Mouse (Mus musculus) left cerebral cortex, postnatal 25 days (tissue): ENCODE results near the gene Fryl. TPM values are rescaled to one million over a fixed set of nuclear protein-coding genes. Genes with fewer than 3 reads are reported as not detected.
"Not testable (repeated sequence)": the region's sequence is repeated elsewhere in the genome, so short reads cannot be mapped to it uniquely, and the experiment has no call there.

Source experiments
- DNase-seq, 2 experiments: peaks; one replicate each; pipeline ENCODE4 v3.0.0; 2022; ENCODE audit warnings: low spot score in 2 of 2, mixed read lengths in 1 of 2
- intact Hi-C: fragments of 180-260 bp; cut with DNase I; formaldehyde crosslinking; loops from one replicate; pipeline ENCODE4 v1.15.1; 2025
- total RNA-seq, 2 experiments: library from RNA; stranded (reverse); gene quantifications; 2 replicates each; pipeline ENCODE4 v1.2.3; 2021

Fryl gene
- total RNA-seq, 2 experiments from 2014 or later, result 45.8 to 56.7 TPM

- DNase-seq, result peak; percentile 14 to 53
- intact Hi-C loops, result no loop called here
Observed at GRCm38 (mm10) chr5:73061506-73062155, 194.8 kb downstream of the Fryl start.

GRCm38 (mm10) chr5:73056937-73057336, 199.5 kb downstream of the Fryl start:
- DNase-seq, result no peak
- intact Hi-C loops, result no loop called here

- DNase-seq, result no peak
- intact Hi-C loops, result no loop called here
Observed at GRCm38 (mm10) chr5:73056457-73056856, 200.0 kb downstream of the Fryl start.

GRCm38 (mm10) chr5:73053933-73054332, 202.5 kb downstream of the Fryl start:
- no peak for DNase-seq

GRCm38 (mm10) chr5:73047651-73048245, 208.7 kb downstream of the Fryl start:
- intact Hi-C loops, result no loop called here
- DNase-seq, result no peak

More at GRCm38 (mm10) chr5:73053933-73054332, 202.5 kb downstream of the Fryl start:
- intact Hi-C loops, result no loop called here

DNA sequence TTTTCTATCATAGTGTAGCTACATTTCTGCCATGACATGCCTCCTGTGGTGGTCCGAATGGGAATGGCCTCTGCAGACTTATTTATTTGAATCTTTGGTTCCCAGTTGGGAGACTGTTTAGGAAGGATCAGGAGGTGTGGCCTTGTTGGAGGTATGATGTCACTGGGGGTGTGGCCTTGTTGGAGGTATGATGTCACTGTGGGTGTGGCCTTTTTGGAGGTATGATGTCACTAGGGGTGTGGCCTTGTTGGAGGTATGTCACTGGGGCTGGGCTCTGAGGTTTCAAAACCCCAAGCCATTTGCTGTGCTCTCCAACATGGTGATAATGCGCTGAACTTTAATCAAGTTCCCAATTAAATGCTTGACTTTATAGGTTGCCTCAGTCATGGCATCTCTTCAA, 212.4 kb downstream of the Fryl start:
- no peak for DNase-seq
- intact Hi-C loops, result no loop called here

DNA sequence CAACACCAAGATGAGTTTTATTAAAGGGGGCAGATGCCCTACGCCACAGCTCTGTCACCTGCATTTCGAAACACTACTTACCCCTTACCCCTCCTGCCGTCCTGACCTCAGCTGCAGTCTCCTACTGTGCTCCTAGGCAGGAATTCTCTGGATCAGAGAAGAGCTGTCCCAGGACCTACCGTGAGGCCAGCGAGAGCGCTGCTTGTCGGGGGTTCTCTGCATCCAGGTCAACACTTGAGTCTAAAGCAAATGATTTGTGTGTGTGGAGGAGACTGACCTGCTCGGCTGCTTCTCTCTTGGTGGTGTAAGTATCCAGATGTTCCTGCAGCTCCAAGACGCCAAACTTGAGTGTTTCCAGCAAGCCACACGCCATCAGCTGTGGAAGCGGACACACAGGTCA, 223.9 kb downstream of the Fryl start:
- intact Hi-C loops, result no loop called here
- no peak for DNase-seq

- intact Hi-C loops, result no loop called here
- no peak for DNase-seq
Observed at GRCm38 (mm10) chr5:73028646-73029045, 227.8 kb downstream of the Fryl start.

DNA sequence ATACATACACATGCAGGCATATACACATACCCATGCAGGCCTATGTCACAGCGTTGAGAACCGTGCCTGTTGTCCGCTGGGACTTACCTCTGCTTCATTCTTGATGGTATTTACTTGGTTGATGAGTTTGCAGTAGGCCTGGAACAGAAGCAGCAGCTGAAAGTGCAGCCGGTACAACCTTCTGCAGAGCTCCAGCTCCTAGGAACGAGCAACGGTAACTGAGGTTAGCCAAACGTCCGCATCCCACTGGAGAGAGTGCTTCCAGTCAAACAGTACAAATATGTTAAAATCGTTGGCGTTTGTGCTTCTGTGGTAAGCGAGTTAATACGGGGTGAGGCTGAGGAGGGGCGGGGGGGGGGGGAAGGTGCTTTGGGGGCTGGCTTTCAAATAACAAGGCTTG, 232.6 kb downstream of the Fryl start:
- intact Hi-C loops, result no loop called here
- DNase-seq, result no peak

GRCm38 (mm10) chr5:73014745-73015144, 241.7 kb downstream of the Fryl start:
- intact Hi-C loops, result loop anchor here (5.0 kb wide), 1 partner anchor 437 kb away; no protein-coding TSS in a partner anchor
- no peak for DNase-seq

- DNase-seq, intact Hi-C loops: not testable (repeated sequence)
Observed at GRCm38 (mm10) chr5:73013611-73014287, 242.7 kb downstream of the Fryl start.

DNA sequence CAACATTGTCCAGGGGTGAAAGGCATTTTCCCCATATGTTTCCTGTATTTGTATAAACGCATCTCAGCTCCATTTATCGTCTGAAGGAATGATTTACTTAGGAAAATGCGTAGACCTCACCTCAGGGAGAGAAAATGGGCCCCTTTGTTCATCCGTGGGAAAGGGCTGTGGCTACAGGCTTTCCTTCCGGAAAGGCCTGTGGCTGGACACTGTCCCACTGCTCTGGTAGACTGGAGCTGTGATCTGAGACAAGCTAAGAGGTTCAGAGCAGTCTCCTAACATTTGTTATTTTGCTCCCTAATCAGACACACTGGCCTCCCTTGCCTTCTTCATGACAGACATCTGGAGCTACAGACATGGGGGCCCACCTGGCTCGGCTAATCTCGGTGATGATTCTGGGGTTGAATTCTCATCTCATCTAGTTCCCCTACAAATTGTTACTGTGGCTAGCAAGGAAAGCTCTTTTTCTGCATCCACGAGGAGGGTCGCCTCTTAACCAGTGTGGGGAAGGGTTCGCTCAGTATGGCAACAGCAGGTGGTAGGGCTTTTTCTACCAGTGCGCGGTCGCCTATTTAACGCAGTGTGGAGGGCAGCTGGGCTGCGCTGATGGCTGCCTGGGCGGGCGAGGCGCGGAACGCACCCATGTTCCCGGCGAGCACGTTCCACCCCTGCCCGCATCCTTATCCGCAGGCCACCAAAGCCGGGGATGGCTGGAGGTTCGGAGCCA, 243.4 kb downstream of the Fryl start:
- intact Hi-C loops, DNase-seq: not testable (repeated sequence)

GRCm38 (mm10) chr5:73011806-73012205, 244.6 kb downstream of the Fryl start:
- intact Hi-C loops, result not testable (repeated sequence)

GRCm38 (mm10) chr5:73008230-73008629, 248.2 kb downstream of the Fryl start:
- DNase-seq, result not testable (repeated sequence)
- intact Hi-C loops, result loop anchor here (5.0 kb wide), 1 partner anchor 421 kb away; the partner anchor contains the start of gene Gm5868

More at GRCm38 (mm10) chr5:73011806-73012205, 244.6 kb downstream of the Fryl start:
- not testable (repeated sequence) for DNase-seq

DNA sequence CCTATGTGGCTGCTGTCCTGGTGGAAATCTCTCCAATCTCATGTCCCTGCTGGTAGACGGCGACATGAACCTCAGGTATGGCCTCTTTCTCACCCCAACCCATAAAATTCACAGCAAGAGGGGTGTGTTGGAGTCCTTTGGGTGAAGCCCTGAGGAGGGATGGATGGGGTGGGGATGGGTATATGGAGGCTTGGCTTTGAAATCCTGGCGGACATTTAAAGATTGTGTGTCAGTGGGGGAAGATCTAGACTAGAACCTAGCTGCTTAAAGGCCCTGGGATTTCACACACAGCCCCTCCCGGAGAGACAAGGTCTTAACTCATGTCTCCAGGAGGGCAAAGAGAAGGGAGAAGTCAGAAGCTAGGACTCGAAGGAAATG, 248.8 kb downstream of the Fryl start:
- intact Hi-C loops, result loop anchor here (5.0 kb wide), 1 partner anchor 420 kb away; the partner anchor contains the start of gene Gm5868
- no peak for DNase-seq

DNA sequence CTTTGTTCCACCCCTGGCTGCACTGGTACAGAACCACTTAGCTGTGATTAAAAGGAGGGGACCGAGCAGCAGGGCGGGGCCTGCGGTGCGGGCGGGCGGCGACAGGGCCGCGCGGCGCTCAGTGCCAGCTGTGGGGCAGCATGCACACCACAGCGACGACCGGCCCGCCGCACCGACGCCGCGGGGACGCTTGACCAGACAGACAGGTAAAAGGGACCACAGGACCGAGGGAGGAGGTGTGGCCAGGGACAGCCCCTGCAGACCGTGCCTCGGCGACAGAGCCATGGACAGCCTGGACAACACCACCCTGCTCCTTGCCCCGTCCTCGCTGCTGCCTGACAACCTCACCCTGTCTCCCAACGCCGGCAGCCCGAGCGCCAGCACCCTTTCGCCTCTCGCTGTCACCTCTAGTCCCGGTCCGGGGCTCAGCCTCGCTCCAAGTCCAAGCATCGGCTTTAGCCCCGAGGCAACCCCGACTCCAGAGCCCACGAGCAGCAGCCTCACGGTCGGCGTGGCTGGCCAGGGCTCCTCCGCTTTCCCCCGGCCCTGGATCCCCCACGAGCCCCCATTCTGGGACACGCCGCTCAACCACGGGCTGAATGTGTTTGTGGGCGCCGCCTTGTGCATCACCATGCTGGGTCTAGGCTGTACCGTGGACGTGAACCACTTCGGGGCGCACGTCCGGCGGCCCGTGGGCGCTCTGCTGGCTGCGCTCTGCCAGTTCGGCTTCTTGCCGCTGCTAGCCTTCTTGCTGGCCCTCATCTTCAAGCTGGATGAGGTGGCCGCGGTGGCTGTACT, 249.4 kb downstream of the Fryl start, which contains the start of gene Slc10a4:
Slc10a4 (plus strand) TSS at position 100 of the 798 bp plus-strand sequence.
- intact Hi-C loops, result loop anchor here (5.0 kb wide), 1 partner anchor 420 kb away; the partner anchor contains the start of gene Gm5868
- no peak for DNase-seq

DNA sequence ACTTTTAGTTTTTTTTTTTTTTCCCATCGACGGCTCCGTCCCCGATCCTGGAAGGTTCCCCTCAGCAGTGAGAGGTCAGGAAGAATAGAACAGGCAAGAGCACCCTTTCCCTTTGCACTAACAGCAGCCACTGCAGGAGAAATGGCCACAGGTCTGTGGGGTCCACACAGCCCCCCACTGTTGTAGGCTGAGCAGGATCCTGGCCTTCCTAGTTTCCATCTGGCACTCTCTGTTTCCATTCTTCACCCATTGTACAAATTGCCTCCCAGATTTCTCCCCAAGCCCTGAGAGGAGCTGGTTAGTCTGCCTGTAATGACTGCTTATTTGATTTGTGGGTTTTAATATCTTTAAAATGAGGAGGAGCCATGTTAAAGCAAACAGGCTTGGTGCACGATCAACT, 252.4 kb downstream of the Fryl start:
- no peak for DNase-seq
- intact Hi-C loops, result no loop called here

DNA sequence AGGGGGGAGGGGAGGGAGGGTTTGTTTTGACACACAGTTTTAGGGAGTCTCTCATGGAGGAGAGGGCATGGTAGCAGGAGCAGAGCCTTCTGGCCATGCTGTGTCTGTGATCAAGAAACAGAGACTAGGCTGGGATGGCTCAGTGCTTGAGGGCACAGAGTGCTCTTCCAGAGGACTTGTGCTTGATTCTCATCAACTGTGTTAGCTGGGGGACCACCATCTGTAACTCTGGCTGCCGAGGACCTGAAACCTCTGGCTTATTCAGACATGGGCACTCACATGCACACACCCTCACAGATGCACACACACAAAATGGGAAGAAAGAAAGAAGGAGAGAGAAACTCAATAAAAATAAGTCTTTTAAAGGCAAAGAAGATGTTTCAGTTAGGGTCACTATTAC, 257.9 kb downstream of the Fryl start:
- DNase-seq, intact Hi-C loops: not testable (repeated sequence)

DNA sequence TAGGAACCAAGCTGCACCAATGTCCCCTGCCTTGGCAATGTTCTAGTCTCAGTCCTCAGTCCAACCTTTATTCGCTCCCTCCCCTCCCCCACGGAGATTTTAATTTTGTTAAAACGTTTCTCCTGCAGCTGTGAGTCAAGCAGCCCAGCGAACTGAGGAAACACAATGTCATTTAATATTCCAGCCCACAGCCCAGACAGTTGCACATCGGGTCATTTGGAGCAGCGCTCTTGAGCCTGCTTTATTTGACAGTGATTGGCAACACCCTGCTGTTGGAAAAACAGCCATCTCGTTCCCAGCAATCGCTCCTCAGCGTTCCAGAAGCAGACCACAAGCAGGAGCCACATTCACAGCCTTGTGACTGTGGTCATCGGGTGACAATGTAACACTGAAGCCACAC, 261.0 kb downstream of the Fryl start:
- no peak for DNase-seq
- intact Hi-C loops, result no loop called here
